Mouse (Mus musculus): ENCODE measurements around the gene Rasal2.

DNA sequence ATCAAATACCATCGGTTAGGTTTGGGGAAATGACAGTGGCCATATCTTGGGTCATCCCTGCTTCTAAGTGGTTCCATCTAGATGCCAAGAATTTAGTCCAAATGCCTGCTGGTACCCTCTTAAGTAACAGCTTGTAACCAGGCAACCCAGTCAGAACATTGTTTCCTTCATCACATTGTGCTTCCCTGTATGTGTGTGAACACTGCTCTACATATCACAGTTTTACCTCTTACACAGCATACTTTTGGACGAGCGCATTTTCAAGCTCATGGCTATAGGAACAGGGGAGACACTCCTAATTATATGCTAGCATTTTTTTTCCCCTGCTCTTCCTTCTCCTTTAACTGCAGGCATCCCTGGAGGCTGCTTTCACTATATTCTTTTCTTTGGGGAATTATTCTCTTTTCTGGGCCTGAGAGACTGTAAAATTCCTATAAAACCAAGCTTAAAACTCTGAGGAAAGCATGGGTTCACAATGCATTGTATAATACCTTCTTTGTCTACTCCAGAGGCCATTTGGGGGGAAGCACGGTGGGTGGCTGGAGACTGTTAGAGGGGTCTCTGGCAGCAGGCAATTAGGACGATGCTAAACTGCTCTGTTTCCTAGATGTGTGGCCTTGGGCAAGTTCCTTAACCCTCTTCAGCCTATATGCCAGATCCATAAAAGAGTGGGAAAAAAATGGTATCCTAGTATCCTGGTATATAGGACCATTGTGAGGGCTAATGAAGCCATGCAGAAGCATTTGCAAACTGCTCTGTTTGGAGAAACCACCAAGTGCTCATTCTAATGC, 40.6 kb upstream of the Rasal2 start:
- TF ChIP-seq EP300 (optimal IDR thresholded peaks at IDR 0.05) (no peak), CTCF (IDR thresholded peaks at IDR 0.05; ENCODE audit: low read depth) (no peak)

Data from stomach, postnatal 0 days (tissue).